Mouse (Mus musculus) lung, embryonic 14.5 days (tissue): Measurements from ENCODE around the gene Slc29a1. TPM values are rescaled to one million over a fixed set of nuclear protein-coding genes. Genes with fewer than 3 reads are reported as not detected.

Source experiments
- ATAC-seq: fragments of 200-750 bp; cut with Nextera tagmentation; 2 replicates; pipeline ENCODE4 v1.8.0; 2017; ENCODE audit warnings: mild to moderate bottlenecking, moderate TSS enrichment, moderate library complexity; ENCODE audit not compliant: insufficient read depth
- DNase-seq: peaks from one replicate; pipeline ENCODE4 v3.0.0-alpha.2; 2015
- H3K27ac ChIP-seq: fragments of 300-500 bp; sonication (generic); 2 replicates; pipeline ENCODE4 v1.5.1; 2014; ENCODE audit warnings: low read depth, mild to moderate bottlenecking, moderate library complexity
- H3K27me3 ChIP-seq: fragments of 300-500 bp; sonication (generic); 2 replicates; pipeline ENCODE4 v1.6.1; 2014; ENCODE audit warnings: low read length, control low read depth; ENCODE audit not compliant: insufficient read depth
- H3K36me3 ChIP-seq: fragments of 300-500 bp; sonication (generic); 2 replicates; pipeline ENCODE4 v1.6.1; 2014; ENCODE audit warnings: control low read depth; ENCODE audit not compliant: insufficient read depth
- H3K4me1 ChIP-seq: fragments of 300-500 bp; sonication (generic); 2 replicates; pipeline ENCODE4 v1.6.1; 2014; ENCODE audit warnings: antibody characterized with exemption, control low read depth; ENCODE audit not compliant: insufficient read depth
- H3K4me2 ChIP-seq: fragments of 300-500 bp; sonication (generic); 2 replicates; pipeline ENCODE4 v1.6.1; 2014; ENCODE audit warnings: mild to moderate bottlenecking
- H3K4me3 ChIP-seq: fragments of 300-500 bp; sonication (generic); 2 replicates; pipeline ENCODE4 v1.5.1; 2014; ENCODE audit warnings: low read depth, low read length
- H3K9ac ChIP-seq: fragments of 300-500 bp; sonication (generic); 2 replicates; pipeline ENCODE4 v1.6.1; 2014
- H3K9me3 ChIP-seq: fragments of 300-500 bp; sonication (generic); 2 replicates; pipeline ENCODE4 v1.6.1; 2016; ENCODE audit warnings: low read depth, low read length, control low read depth
- CTCF ChIP-seq: IDR thresholded peaks from 2 replicates; pipeline ENCODE4 v1.5.1; 2016; ENCODE audit warnings: antibody characterized with exemption, low read depth
- WGBS: fragments of 180-500 bp; shearing (Covaris S2); extraction: QIAGEN DNeasy Blood & Tissue Kit; methylation state at CpG from one replicate; pipeline ENCODE4 v1.1.7; 2014; 5-methylcytosine and 5-hydroxymethylcytosine counted together
- polyA plus RNA-seq: library from polyadenylated mRNA; unstranded; fragments of >200 nt; fragmentation: Nextera tagmentation; extraction: Ambion mirVana; gene quantifications from 2 replicates; pipeline ENCODE4 v1.2.1, GENCODE M21; 2014

The Slc29a1 gene
- polyA plus RNA-seq, 1 experiment from 2014 or later, result 75.4 TPM

DNA sequence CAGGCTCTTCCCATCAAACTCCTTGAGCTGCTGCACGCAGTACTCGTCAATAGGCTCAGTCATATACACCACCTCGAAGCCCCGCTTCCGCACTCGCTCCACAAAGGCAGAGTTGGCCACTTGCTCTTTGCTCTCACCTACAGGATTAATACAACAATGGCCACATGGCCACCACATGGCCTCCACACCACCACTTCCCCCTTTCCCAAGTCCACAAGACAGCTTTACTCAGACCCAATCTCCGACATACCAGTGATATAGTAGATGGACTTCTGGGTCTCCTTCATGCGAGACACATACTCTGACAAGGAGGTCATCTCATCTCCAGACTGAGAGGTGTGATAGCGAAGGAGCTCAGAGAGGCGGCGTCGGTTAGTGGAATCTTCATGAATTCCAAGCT, 30.4 kb downstream of the Slc29a1 start:
- H3K36me3 ChIP-seq, result peaks cover 76% of the 10 kb centered on the region
- peaks cover 11% of the 10 kb centered on the region for H3K4me1 ChIP-seq
- WGBS, result 85% methylated on average over 12 of the region's 12 CpGs
- no peak overlapping the region for H3K27ac ChIP-seq
- ATAC-seq (no peak), DNase-seq (no peak)
- H3K9me3 ChIP-seq, result no peaks in the 10 kb centered on the region
- TF ChIP-seq CTCF, result no peak
- no peaks in the 10 kb centered on the region for H3K27me3 ChIP-seq
- no peak overlapping the region for H3K4me3 ChIP-seq
- H3K4me2 ChIP-seq, result no peak overlapping the region
- H3K9ac ChIP-seq, result no peak overlapping the region

DNA sequence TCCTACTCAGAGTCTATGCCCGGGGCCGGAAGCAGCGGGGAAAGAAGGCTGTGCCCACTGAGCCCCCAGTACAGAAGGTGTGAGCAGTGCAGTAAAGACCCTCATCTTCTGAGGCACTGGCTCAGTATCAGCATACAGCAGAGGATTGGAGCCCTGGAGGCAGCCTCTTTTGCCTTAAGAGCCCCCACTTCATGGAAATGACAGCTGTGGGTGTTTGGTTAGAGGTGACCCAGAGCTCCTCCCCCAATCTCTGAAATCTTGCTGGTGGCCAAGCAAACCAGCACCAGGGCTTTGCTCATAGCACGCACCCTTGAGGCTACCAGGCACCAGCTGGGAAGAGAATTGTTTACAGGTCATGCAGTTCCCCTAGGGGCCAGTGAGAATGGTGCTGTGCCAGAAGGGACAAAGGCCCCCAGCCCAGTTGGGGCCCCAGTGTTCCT, 32.2 kb downstream of the Slc29a1 start:
- H3K9ac ChIP-seq, result no peak overlapping the region
- TF ChIP-seq CTCF, result peak; percentile 28; the same call in 1 of the 2 replicates
- 22% methylated on average over 4 of the region's 4 CpGs for WGBS
- ATAC-seq, result peak; percentile 16
- peak overlapping the region; percentile 4; the same call in 1 of the 2 replicates for H3K4me3 ChIP-seq
- H3K9me3 ChIP-seq, result no peaks in the 10 kb centered on the region
- no peaks in the 10 kb centered on the region for H3K27me3 ChIP-seq
- no peak overlapping the region for H3K27ac ChIP-seq
- H3K4me2 ChIP-seq, result no peak overlapping the region
- H3K4me1 ChIP-seq, result peaks cover 11% of the 10 kb centered on the region
- peak; percentile 56 for DNase-seq
- peaks cover 74% of the 10 kb centered on the region for H3K36me3 ChIP-seq

DNA sequence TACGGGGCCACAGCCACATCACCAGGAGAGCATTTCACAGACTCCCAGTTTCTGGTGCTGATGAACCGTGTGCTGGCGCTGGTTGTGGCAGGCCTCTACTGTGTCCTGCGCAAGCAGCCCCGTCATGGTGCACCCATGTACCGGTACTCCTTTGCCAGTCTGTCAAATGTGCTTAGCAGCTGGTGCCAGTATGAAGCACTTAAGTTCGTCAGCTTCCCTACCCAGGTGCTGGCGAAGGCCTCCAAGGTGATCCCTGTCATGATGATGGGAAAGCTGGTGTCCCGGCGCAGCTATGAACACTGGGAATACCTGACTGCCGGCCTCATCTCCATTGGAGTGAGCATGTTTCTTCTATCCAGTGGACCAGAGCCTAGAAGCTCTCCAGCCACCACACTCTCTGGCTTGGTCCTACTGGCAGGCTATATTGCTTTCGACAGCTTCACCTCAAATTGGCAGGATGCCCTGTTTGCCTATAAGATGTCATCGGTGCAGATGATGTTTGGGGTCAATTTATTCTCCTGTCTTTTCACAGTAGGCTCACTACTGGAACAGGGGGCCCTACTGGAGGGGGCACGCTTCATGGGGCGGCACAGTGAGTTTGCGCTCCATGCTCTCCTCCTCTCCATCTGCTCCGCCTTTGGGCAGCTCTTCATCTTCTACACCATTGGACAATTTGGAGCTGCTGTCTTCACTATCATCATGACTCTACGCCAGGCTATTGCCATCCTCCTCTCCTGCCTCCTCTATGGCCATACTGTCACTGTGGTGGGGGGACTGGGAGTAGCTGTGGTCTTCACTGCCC, 32.8 kb downstream of the Slc29a1 start:
- Histone ChIP-seq H3K9me3 (no peaks in the 10 kb centered on the region), H3K9ac (no peak overlapping the region), H3K4me1 (peaks cover 10% of the 10 kb centered on the region), H3K36me3 (peaks cover 68% of the 10 kb centered on the region), H3K27me3 (no peaks in the 10 kb centered on the region), H3K4me2 (no peak overlapping the region), H3K27ac (no peak overlapping the region), H3K4me3 (no peak overlapping the region; the same call in 1 of the 2 replicates)
- 55% methylated on average over 18 of the region's 18 CpGs for WGBS
- DNase-seq (peak; percentile 58), ATAC-seq (0 out of 2 replicates have a peak, but pooled peaks have one; percentile 1)
- no peak for TF ChIP-seq CTCF

DNA sequence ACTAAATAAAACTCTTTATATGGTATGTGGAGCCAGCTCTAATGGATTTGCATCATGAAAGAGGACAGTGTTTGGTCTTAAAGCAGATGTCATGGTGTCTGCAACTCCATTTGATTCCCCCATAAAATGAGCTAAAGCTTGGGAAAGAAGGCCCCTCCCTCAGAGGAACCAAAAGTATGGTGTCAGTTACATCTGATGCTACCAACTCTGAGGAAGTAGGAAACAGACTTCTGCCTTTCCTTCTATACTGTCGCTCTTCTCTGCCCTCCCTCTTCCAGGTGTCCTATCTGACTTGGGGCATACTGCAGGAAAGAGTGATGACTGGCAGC, 33.4 kb downstream of the Slc29a1 start:
- DNase-seq (no peak), ATAC-seq (no peak)
- 52% methylated on average over 1 of the region's 1 CpGs for WGBS
- no peak for TF ChIP-seq CTCF
- Histone ChIP-seq H3K9me3 (no peaks in the 10 kb centered on the region), H3K4me3 (no peak overlapping the region), H3K27ac (no peak overlapping the region), H3K27me3 (no peaks in the 10 kb centered on the region), H3K9ac (no peak overlapping the region), H3K4me1 (peaks cover 7% of the 10 kb centered on the region), H3K36me3 (peaks cover 62% of the 10 kb centered on the region), H3K4me2 (no peak overlapping the region)

DNA sequence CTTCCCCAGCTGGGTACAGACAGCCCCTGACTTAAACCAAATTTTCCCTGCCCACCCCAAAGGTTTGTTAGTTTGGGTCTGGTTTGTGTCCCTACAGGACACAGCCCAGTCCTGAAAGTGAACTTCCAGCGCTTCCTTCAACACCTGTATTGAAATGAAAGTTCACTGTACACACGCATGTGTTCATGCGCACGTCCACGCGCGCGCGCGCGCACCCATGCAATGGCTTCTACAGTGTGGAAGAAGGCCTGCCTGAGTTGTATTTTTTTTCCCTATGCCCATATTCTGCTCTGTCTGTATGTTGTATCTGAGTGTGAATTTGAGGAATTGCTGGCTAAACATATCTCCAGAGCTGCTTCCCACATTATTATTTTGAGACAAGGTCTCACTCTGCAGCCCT, 34.3 kb downstream of the Slc29a1 start:
- Histone ChIP-seq H3K4me1 (peaks cover 7% of the 10 kb centered on the region), H3K27me3 (no peaks in the 10 kb centered on the region), H3K9me3 (no peaks in the 10 kb centered on the region), H3K9ac (peak overlapping the region; percentile 91), H3K36me3 (peaks cover 53% of the 10 kb centered on the region), H3K4me3 (peak overlapping the region; percentile 74), H3K4me2 (peak overlapping the region; percentile 98), H3K27ac (peak overlapping the region; percentile 72; the same call in 1 of the 2 replicates)
- DNase-seq (no peak), ATAC-seq (no peak)
- 94% methylated on average over 11 of the region's 11 CpGs for WGBS
- TF ChIP-seq CTCF, result no peak

DNA sequence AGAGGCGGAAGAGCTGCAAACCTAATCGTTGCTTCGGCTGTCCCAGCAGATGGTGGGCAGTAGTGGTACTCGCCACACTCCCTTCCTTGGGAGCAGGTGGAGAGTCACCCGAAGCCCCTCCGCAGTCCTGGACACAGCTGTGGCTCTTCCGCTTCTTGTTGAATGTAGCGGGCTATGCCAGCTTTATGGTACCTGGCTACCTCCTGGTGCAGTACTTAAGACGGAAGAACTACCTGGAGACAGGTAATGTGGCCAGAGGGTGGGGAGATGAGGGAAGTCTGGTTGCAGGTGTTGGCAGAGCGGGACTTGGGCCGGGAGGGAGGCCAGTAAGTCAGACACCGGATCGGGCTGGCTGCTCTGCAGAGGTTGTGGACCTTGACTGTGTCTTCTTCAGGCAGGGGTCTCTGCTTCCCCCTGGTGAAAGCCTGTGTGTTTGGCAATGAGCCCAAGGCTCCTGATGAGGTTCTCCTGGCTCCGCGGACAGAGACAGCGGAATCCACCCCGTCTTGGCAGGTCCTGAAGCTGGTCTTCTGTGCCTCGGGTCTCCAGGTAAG, 34.8 kb downstream of the Slc29a1 start:
- WGBS, result 8% methylated on average over 18 of the region's 18 CpGs
- peak overlapping the region; percentile 74 for H3K4me3 ChIP-seq
- no peak for TF ChIP-seq CTCF
- no peaks in the 10 kb centered on the region for H3K9me3 ChIP-seq
- DNase-seq (peak; percentile 30), ATAC-seq (no peak)
- H3K9ac ChIP-seq, result peak overlapping the region; percentile 91
- H3K27ac ChIP-seq, result peak overlapping the region; percentile 72
- H3K4me1 ChIP-seq, result peaks cover 7% of the 10 kb centered on the region
- peak overlapping the region; percentile 98 for H3K4me2 ChIP-seq
- peaks cover 48% of the 10 kb centered on the region for H3K36me3 ChIP-seq
- no peaks in the 10 kb centered on the region for H3K27me3 ChIP-seq
